ENCODE assay signal across 8 mouse cellular contexts in the genomic region with DNA sequence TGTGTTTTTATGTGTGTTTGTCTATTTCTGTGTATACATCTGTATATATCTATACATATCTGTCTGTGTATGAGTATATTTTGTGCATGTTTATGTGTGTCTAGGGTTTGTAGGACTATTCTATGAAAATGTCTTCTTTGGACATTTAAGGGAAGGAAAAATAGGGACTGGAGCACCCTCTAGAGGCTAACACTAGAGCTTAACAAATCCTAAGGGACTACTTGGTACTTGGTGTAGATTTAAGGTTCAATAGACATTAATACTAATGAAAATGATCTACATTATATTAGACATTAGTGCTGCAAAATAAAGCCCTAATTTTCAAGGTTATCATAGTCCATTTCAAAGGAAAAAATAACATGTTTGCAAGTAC. TPM values are rescaled to one million over a fixed set of nuclear protein-coding genes. Genes with fewer than 3 reads are reported as not detected.
DNase-seq lines count a peak whose midpoint lies in the region; ATAC-seq lines count a peak whose summit lies in the region.

No protein-coding gene starts in this region.

- no peaks in the 10 kb centered on the region for H3K27me3 ChIP-seq in kidney, embryonic 15.5 days
- H3K27me3 ChIP-seq in midbrain, embryonic 13.5 days = no peaks in the 10 kb centered on the region

- no peak overlapping the region for H3K4me3 ChIP-seq in kidney, embryonic 15.5 days (replicated peaks)
- H3K4me3 ChIP-seq in midbrain, embryonic 13.5 days (replicated peaks) = no peak overlapping the region

- no peak overlapping the region for H3K27ac ChIP-seq in kidney, embryonic 15.5 days
- H3K27ac ChIP-seq in midbrain, embryonic 13.5 days = peak overlapping the region; percentile 35; the same call in 1 of the 2 replicates

- H3K4me1 ChIP-seq in kidney, embryonic 15.5 days = no peaks in the 10 kb centered on the region
- peaks cover 9% of the 10 kb centered on the region for H3K4me1 ChIP-seq in midbrain, embryonic 13.5 days (replicated peaks)

- no peak overlapping the region for H3K9ac ChIP-seq in kidney, embryonic 15.5 days
- H3K9ac ChIP-seq in midbrain, embryonic 13.5 days (replicated peaks) = no peak overlapping the region

- H3K4me2 ChIP-seq in kidney, embryonic 15.5 days = no peak overlapping the region
- no peak overlapping the region for H3K4me2 ChIP-seq in midbrain, embryonic 13.5 days (replicated peaks)

- H3K9me3 ChIP-seq in kidney, embryonic 15.5 days (replicated peaks) = no peaks in the 10 kb centered on the region
- H3K9me3 ChIP-seq in midbrain, embryonic 13.5 days = no peaks in the 10 kb centered on the region

- 0 out of 2 replicates have a peak, but pooled peaks have one; percentile 36 for ATAC-seq in kidney, embryonic 15.5 days (replicated peaks; ENCODE audit: low FRiP score)
- no peak; the same call in 1 of the 2 replicates for ATAC-seq in midbrain, embryonic 13.5 days

- no peak for DNase-seq in kidney, postnatal 25 days
- peak; percentile 20 for DNase-seq in MEL-GATA-1-ER (ENCODE audit: extremely low read depth, low read depth)
- peak; percentile 30 for DNase-seq in embryo, embryonic 9.5 days (ENCODE audit: extremely low spot score)
- DNase-seq in yolk sac, embryonic 10.5 days (ENCODE audit: low spot score) = no peak
- no peak for DNase-seq in cerebellum, adult 9-11 months
- no peak for DNase-seq in spleen, postnatal 4 days (ENCODE audit: low spot score in 2 of 2)

- H3K36me3 ChIP-seq in kidney, embryonic 15.5 days = no peaks in the 10 kb centered on the region
- no peaks in the 10 kb centered on the region for H3K36me3 ChIP-seq in midbrain, embryonic 13.5 days

RNA-seq across cellular contexts. Expression of a gene that starts 44.9 kb away (rescaled TPM):
- polyA plus RNA-seq in kidney, embryonic 15.5 days (2015; fragmentation: Nextera tagmentation; extraction: Ambion mirVana) = 45.5 and 51.1 TPM in 2 replicates
- polyA plus RNA-seq in midbrain, embryonic 13.5 days (2015; fragmentation: Nextera tagmentation; extraction: Ambion mirVana) = 36.2 and 41.0 TPM in 2 replicates

Comparison
In these comparisons a context has a peak if more than half of its experiments do, and no peak if none do; other contexts are left out.
1. DNase-seq: peak in MEL-GATA-1-ER (single experiment) and embryo, embryonic 9.5 days (single experiment); none in kidney, postnatal 25 days (0 of 2), yolk sac, embryonic 10.5 days (single experiment), cerebellum, adult 9-11 months (single experiment) and spleen, postnatal 4 days (0 of 2).